Mouse (Mus musculus) gastrocnemius, postnatal 4 days (tissue): ENCODE measurements around the gene 6720489N17Rik. TPM values are rescaled to one million over a fixed set of nuclear protein-coding genes. Genes with fewer than 3 reads are reported as not detected.
"Not testable (repeated sequence)": the region's sequence is repeated elsewhere in the genome, so short reads cannot be mapped to it uniquely, and the experiment has no call there.

Source experiments
- DNase-seq, 2 experiments: peaks; one replicate each; pipeline ENCODE4 v3.0.0; 2021 to 2022; ENCODE audit warnings: low spot score in 2 of 2, mixed read lengths in 2 of 2
- long read RNA-seq, 2 experiments: library from polyadenylated mRNA; stranded (forward); transcript quantifications; one replicate each; pipeline ENCODE4 v2.0.0; 2021
- microRNA-seq: library from miRNA; unstranded; fragments of <30 nt; microRNA quantifications from one replicate; pipeline ENCODE4 v1.2.0, GENCODE M21; 2021
- total RNA-seq, 2 experiments: library from RNA; stranded (reverse); gene quantifications; 2 replicates each; pipeline ENCODE4 v1.2.3; 2021

Gene 6720489N17Rik
- total RNA-seq = 1 to 10 TPM; 2.9 to 4.3 TPM
- long read RNA-seq, experiment 1, partial matches to known transcripts = 1 of 6 reads
- long read RNA-seq, experiment 1, other reads (novel, unspliced or antisense) = 2 of 6 reads
- long read RNA-seq, experiment 2, partial matches to known transcripts = 0 of 2 reads
- long read RNA-seq, experiment 2, other reads (novel, unspliced or antisense) = 2 of 2 reads

DNA sequence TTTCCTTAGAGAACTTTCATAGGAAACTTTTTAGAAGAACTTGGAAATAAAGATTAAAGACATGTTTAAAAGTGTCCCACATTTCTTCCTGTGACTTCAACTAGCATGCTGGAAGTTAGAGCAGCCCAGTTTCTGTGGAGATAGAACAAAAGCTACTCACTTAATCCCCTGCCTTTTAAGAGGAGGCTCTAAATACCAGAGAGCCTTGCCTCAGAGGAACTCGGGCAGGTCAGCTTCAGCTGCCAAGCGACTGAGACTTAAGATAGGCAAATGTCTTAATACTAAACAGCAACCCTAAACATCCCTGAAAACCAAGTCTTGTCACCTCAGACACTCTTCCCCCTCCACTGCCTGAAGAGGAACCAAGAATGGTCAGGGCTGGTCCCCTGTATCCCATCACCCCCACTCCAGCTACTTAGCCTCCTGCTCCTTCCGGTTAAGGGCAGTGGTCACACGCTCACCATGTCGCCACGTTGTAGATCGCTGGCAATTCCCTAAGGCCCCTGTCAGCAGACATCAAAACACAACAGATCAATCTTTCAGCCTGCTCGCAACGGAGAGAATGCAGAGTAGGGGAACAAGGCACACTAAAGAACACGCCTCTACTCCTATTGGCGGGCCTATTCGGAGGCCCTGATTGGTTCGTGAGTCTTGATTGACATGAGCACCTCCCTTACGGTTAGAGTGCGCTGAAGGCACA is at the start of gene 6720489N17Rik:
TSS of gene 6720489N17Rik (minus strand) at position 606 of the 700 bp plus-strand sequence.
- peak; percentile 44 to 74 for DNase-seq

DNA sequence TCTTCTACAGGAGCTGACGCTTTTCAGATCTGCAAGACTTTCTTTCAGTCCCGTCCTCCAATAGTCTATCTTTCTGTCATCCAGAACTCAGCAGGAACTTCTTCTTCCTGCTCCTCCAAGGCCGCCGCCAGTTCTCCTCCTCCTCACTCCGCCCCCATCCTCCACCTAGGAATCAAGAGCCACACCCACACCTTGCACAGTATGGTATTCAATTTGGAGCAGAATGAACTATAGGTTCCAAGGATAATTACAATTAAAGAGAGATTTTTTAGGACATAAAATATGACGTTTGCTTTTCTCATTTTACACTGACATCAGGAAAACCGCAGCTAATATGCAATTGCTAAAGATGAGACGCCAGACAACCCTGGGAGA is 29.4 kb upstream of the 6720489N17Rik start:
- no peak for DNase-seq

DNA sequence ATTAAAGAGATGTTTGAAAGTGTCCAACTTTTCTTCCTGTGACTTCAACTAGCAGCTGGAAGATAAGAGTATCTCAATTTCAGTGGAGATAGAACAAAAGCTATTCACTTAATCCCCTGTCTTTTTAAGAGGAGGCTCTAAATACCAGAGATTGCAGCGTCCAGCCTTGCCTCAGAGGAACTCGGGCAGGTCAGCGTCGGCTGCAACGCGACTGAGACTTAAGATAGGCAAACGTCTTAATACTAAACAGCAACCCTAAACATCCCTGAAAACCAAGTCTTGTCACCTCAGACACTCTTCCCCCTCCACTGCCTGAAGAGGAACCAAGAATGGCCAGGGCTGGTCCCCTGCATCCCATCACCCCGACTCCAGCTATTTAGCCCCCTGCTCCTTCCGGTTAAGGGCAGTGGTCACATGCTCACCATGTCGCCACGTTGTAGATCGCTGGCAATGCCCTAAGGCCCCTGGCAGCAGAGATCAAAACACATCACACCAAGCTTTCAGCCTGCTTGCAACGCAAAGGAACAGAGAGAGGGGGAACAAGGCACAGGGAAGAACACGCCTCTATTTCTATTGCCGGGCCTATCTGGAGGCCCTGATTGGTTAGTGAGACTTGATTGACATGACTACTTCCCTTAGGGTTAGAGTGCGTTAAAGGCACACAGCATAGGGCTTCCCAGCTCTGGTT is 28.8 kb upstream of the 6720489N17Rik start:
- peak in 1 of 2 experiments; percentile 53 for DNase-seq

DNA sequence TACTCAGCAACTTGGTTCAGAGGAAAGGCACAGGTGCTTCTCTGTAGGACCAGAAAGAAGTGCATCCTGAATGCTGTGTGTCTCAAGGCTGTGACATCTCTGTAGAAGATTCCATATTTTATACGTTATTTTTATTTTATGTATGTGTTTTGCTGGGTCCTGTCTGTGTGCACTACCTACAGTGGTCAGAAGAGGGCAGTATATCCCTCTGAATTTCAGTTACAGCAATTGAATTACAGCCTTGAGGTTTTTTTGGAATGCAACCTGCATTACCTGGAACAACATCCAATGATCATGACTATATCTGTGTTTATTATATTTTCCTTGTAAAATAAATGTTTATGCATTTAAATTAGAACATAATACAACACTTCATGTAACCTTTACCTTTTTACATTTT is 3.1 kb upstream of the 6720489N17Rik start:
- peak in 1 of 2 experiments; percentile 11 for DNase-seq

DNA sequence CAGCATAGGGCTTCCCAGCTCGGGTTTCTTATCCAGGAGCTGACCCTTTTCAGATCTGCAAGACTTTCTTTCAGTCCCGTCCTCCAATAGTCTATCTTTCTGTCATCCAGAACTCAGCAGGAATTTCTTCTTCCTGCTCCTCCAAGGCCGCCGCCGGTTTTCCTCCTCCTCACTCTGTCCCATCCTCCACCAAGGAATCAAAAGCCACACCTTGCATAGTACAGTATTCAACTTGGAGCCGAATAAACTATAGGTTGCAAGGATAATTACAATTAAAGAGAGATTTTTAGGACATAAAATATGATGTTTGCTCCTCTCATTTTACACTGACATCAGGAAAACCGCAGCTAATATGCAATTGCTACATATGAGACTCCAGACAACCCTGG is 289 bp upstream of the 6720489N17Rik start:
- not testable (repeated sequence) for DNase-seq

DNA sequence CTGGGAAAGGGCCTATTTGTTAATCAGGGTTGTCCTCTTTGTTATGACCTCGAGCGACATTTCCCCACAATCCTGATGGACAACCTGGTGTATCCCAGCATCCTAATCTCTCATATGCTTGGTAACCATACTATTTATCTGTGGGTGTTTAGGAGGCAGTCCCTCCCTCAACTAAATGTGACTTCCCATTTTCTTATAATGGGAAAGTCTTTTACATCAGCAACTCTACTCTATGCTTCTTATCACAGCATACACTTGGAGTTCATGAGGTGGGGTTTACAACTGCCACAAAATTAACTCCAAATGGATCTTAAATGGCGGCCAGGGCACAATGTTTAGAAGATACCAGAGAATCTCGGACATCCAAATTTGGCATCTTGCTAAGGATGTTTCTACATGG is 6.5 kb downstream of the 6720489N17Rik start:
- not testable (repeated sequence) for DNase-seq

DNA sequence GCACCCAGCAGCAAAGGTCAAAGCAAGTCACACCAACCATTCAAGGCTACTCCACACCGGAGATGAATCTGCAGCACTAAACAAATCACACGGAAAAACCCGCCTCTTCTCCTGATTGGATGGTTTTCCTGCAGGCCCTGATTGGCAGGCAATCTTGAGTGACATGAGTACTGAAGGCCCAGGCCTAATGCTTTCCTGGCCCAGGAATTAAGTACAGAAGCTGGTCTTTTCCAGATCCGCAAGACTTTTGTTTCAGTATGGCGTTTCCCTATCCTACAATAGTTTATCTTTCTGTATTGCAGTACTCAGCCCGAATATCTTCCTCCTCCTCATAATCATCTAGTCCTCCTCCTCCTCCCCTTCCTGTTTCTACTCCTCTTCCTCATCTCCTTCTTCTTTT is 52.9 kb downstream of the 6720489N17Rik start, which contains the start of gene Zfp934:
TSS of gene Zfp934 (minus strand) at position 101 of the 400 bp plus-strand sequence.
- DNase-seq = not testable (repeated sequence)

DNA sequence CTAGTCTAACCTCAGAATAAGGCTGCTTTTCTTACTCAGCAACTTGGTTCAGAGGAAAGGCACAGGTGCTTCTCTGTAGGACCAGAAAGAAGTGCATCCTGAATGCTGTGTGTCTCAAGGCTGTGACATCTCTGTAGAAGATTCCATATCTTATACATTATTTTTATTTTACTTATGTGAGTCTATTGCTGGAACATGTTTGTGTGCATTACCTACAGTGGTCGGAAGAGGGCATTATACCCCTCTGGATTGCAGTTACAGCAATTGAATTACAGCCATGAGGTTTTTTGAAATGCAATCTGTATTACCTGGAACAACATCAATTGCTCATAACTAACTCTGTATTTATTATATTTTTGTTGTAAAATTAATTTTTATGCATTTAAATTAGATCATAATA is 62.3 kb downstream of the 6720489N17Rik start:
- not testable (repeated sequence) for DNase-seq

DNA sequence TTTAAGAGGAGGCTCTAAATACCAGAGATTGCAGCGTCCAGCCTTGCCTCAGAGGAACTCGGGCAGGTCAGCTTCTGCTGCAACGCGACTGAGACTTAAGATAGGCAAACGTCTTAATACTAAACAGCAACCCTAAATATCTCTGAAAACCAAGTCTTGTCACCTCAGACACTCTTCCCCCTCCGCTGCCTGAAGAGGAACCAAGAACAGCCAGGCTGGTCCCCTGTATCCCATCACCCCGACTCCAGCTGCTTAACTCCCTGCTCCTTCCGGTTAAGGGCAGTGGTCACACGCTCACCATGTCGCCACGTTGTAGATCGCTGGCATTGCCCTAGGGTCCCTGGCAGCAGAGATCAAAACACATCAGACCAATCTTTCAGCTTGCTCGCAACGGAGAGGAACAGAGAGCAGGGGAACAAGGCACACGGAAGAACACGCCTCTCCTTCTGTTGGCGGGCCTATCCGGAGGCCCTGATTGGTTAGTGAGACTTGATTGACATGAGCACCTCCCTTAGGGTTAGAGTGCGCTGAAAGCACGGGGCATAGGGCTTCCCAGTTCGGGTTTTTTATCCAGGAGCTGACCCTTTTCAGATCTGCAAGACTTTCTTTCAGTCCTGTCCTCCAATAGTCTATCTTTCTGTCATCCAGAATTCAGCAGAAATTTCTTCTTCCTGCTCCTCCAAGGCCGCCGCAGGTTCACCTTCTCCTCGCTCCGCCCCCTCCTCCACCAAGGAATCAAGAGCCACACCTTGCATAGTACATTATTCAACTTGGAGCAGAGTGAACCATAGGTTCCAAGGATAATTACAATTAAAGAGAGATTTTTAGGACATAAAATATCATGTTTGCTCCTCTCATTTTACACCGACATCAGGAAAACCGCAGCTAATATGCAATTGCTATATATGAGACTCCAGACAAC is 65.5 kb downstream of the 6720489N17Rik start, which contains the start of gene Zfp935:
TSS of gene Zfp935 (minus strand) at position 323 of the 922 bp plus-strand sequence.
- peak; percentile 17 to 37 for DNase-seq

Small RNAs within 50 kb of the gene (microRNA-seq; reads per million reads assigned to microRNA genes)
- gene Gm24020 = not detected

Other genes starting within 250 kb of the 6720489N17Rik start
- gene Gm3604, start 241.0 kb downstream of the 6720489N17Rik start, total RNA-seq = 1 to 10 TPM in 1 of 2 experiments, under 1 TPM in 1; 0.66 to 1.2 TPM
- gene Gm49359, start 157.3 kb downstream of the 6720489N17Rik start, total RNA-seq = 10 to 100 TPM; 11.5 to 13.5 TPM
- not detected for gene Zfp935, start 65.7 kb downstream of the 6720489N17Rik start, total RNA-seq
- gene Zfp934, start 53.0 kb downstream of the 6720489N17Rik start, total RNA-seq = 1 to 10 TPM; 6.0 to 7.3 TPM
- 10 to 100 TPM in 1 of 2 experiments, 1 to 10 TPM in 1; 8.2 to 11.8 TPM for gene Platr25, start 136.5 kb upstream of the 6720489N17Rik start, total RNA-seq
- gene Gm5141, start 161.6 kb upstream of the 6720489N17Rik start, total RNA-seq = 1 to 10 TPM; 1.8 to 2.2 TPM
- 100 to 1,000 TPM; 222 to 224 TPM for gene Fbp2, start 234.2 kb upstream of the 6720489N17Rik start, total RNA-seq